Comparison of ENCODE assay signal across 16 mouse cellular contexts in the genomic region with DNA sequence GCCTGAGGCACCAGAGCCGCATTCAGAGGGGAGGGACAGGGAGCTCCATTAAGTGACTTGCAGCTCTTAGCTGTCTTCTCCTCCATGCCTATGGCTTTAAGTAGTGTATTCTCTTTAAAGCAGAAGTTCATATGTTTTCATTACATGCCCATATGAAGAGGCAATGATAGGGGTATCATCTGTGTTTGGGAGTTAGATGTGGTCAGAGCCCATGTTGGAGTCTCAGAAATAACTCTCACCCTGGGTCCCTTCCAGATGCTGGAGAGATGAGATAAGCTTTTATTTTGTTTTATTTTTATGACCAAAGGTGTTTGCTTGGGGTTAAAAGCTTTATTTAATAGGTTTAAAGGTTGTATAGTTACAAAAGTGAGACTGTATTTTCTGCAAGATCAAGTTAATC.
DNase-seq lines count a peak whose midpoint lies in the region; ATAC-seq and TF ChIP-seq lines count a peak whose summit lies in the region.
"Had no signal": no experiment of that assay in that cellular context is flagged by ENCODE, and none has a peak within 500 bp of the region (broad histone marks: within the 10 kb centered on the region; RNA-seq: fewer than 3 reads in every experiment).

No protein-coding gene starts in this region.

- no peak for TF ChIP-seq RAD21 in MEL (IDR thresholded peaks at IDR 0.05; ENCODE audit: low read depth, low read length)

- WGBS in heart, embryonic 10.5 days = 58% methylated on average over 1 of the region's 1 CpGs
- 56% methylated on average over 1 of the region's 1 CpGs for WGBS in liver, embryonic 12.5 days (ENCODE audit: insufficient replicate concordance)
- 23% methylated on average over 1 of the region's 1 CpGs for WGBS in liver, embryonic 16.5 days (ENCODE audit: insufficient replicate concordance)

- TF ChIP-seq CTCF in MEL (IDR thresholded peaks at IDR 0.05 in 2 of 3, conservative IDR thresholded peaks at IDR 0.05 in 1 of 3; ENCODE audit: control insufficient read depth in 1 of 3, insufficient read depth in 1 of 3, low read depth in 2 of 3, low read length in 3 of 3, poor library complexity in 1 of 3, severe bottlenecking in 1 of 3) = no peak

- TF ChIP-seq EP300 in MEL (IDR thresholded peaks at IDR 0.05; ENCODE audit: low read depth in 1 of 2, low read length in 2 of 2) = peak; percentile 82 to 88

- no peak overlapping the region for H3K9ac ChIP-seq in liver, embryonic 12.5 days
- H3K9ac ChIP-seq in MEL (ENCODE audit: control insufficient read depth, low read depth, low read length, poor library complexity, severe bottlenecking) = peak overlapping the region; percentile 23
- no peak overlapping the region for H3K9ac ChIP-seq in liver, embryonic 16.5 days (ENCODE audit: low read depth, low read length)
- H3K9ac ChIP-seq: hindbrain, embryonic 13.5 days; lung, embryonic 15.5 days had no signal

- no peak for TF ChIP-seq POLR2A in MEL (IDR thresholded peaks at IDR 0.05; ENCODE audit: control insufficient read depth in 1 of 2, insufficient read depth in 1 of 2, low read depth in 1 of 2, low read length in 2 of 2, poor library complexity in 1 of 2)

- H3K9me3 ChIP-seq in heart, embryonic 10.5 days = no peaks in the 10 kb centered on the region
- no peaks in the 10 kb centered on the region for H3K9me3 ChIP-seq in liver, embryonic 12.5 days (replicated peaks)
- no peaks in the 10 kb centered on the region for H3K9me3 ChIP-seq in MEL (replicated peaks; ENCODE audit: insufficient read depth, low read length)
- no peaks in the 10 kb centered on the region for H3K9me3 ChIP-seq in liver, embryonic 16.5 days (replicated peaks; ENCODE audit: control insufficient read depth, low read length)
- H3K9me3 ChIP-seq: hindbrain, embryonic 13.5 days; lung, embryonic 15.5 days had no signal

- ATAC-seq in liver, embryonic 12.5 days = no peak
- ATAC-seq in liver, embryonic 16.5 days (ENCODE audit: low read depth) = no peak

- H3K4me3 ChIP-seq in heart, embryonic 10.5 days = no peak overlapping the region
- H3K4me3 ChIP-seq in liver, embryonic 12.5 days = no peak overlapping the region
- peak overlapping the region; percentile 8 to 16; a peak in 3 of 4 replicates for H3K4me3 ChIP-seq in MEL (ENCODE audit: control insufficient read depth in 1 of 2, insufficient read depth in 1 of 2, low read depth in 2 of 2, low read length in 2 of 2)
- H3K4me3 ChIP-seq in liver, embryonic 16.5 days (ENCODE audit: low read depth, low read length) = no peak overlapping the region
- H3K4me3 ChIP-seq: hindbrain, embryonic 13.5 days; lung, embryonic 15.5 days had no signal

- no peaks in the 10 kb centered on the region for H3K27me3 ChIP-seq in heart, embryonic 10.5 days (ENCODE audit: insufficient read depth, poor library complexity, severe bottlenecking)
- no peaks in the 10 kb centered on the region for H3K27me3 ChIP-seq in liver, embryonic 12.5 days (replicated peaks)
- H3K27me3 ChIP-seq in MEL (ENCODE audit: control insufficient read depth in 1 of 2, insufficient read depth in 2 of 2, low read length in 2 of 2) = no peaks in the 10 kb centered on the region
- no peaks in the 10 kb centered on the region for H3K27me3 ChIP-seq in liver, embryonic 16.5 days (ENCODE audit: control insufficient read depth, insufficient read depth, low read depth, low read length)
- H3K27me3 ChIP-seq: hindbrain, embryonic 13.5 days; lung, embryonic 15.5 days had no signal

- no peaks in the 10 kb centered on the region for H3K36me3 ChIP-seq in heart, embryonic 10.5 days
- no peaks in the 10 kb centered on the region for H3K36me3 ChIP-seq in liver, embryonic 12.5 days
- peaks cover 0 to 25% of the 10 kb centered on the region in 2 experiments; a peak in 2 of 4 replicates for H3K36me3 ChIP-seq in MEL (ENCODE audit: control insufficient read depth in 1 of 2, insufficient read depth in 2 of 2, low read length in 2 of 2)
- H3K36me3 ChIP-seq in liver, embryonic 16.5 days (ENCODE audit: control insufficient read depth, insufficient read depth) = no peaks in the 10 kb centered on the region
- H3K36me3 ChIP-seq: hindbrain, embryonic 13.5 days; lung, embryonic 15.5 days had no signal

- no peak overlapping the region for H3K4me2 ChIP-seq in liver, embryonic 12.5 days
- no peak overlapping the region for H3K4me2 ChIP-seq in liver, embryonic 16.5 days (ENCODE audit: low read depth, low read length)
- H3K4me2 ChIP-seq: hindbrain, embryonic 13.5 days; lung, embryonic 15.5 days had no signal

- peaks cover 36% of the 10 kb centered on the region for H3K4me1 ChIP-seq in heart, embryonic 10.5 days
- H3K4me1 ChIP-seq in liver, embryonic 12.5 days = peaks cover 9% of the 10 kb centered on the region; the same call in 1 of the 2 replicates
- H3K4me1 ChIP-seq in MEL (ENCODE audit: control insufficient read depth in 1 of 2, insufficient read depth in 2 of 2, low read length in 2 of 2) = peaks cover 18 to 25% of the 10 kb centered on the region in 2 experiments
- H3K4me1 ChIP-seq in liver, embryonic 16.5 days (ENCODE audit: control insufficient read depth, low read depth, low read length) = peaks cover 8% of the 10 kb centered on the region

- peak overlapping the region; percentile 76 for H3K27ac ChIP-seq in heart, embryonic 10.5 days
- H3K27ac ChIP-seq in liver, embryonic 12.5 days = peak overlapping the region; percentile 59; the same call in 1 of the 2 replicates
- peak overlapping the region; percentile 90 for H3K27ac ChIP-seq in MEL (ENCODE audit: control insufficient read depth, low read depth, low read length)
- peak overlapping the region; percentile 63 for H3K27ac ChIP-seq in liver, embryonic 16.5 days (ENCODE audit: low read length)
- H3K27ac ChIP-seq: hindbrain, embryonic 13.5 days; lung, embryonic 15.5 days; stomach, postnatal 0 days had no signal

- no peak for DNase-seq in heart, embryonic 10.5 days (ENCODE audit: low spot score)
- no peak for DNase-seq in heart, adult 11 months
- no peak for DNase-seq in liver
- peak; percentile 75 for DNase-seq in MEL (ENCODE audit: low read depth, low spot score)
- no peak for DNase-seq in natural killer cell, adult 2 months (ENCODE audit: low spot score in 2 of 2)
- no peak for DNase-seq in right cerebral cortex, adult 18-20 months
- DNase-seq: adrenal gland, postnatal 36 days; cerebellum, postnatal 10 days; gastrocnemius, postnatal 14 days; kidney, adult 9 months; kidney, postnatal 36 days had no signal

- H3K79me2 ChIP-seq in MEL (ENCODE audit: control insufficient read depth, insufficient read depth, low read length, poor library complexity) = no peaks in the 10 kb centered on the region

TF ChIP-seq in MEL, 35 proteins besides CTCF, POLR2A, EP300 and RAD21:
- TF ChIP-seq MEF2A (IDR thresholded peaks at IDR 0.05; ENCODE audit: extremely low read depth, insufficient replicate concordance, low read depth, low read length, poor library complexity, severe bottlenecking) (peak; percentile 76; the same call in 1 of the 2 replicates), JUND (IDR thresholded peaks at IDR 0.05; ENCODE audit: low read depth, low read length) (no peak), ETS1 (IDR thresholded peaks at IDR 0.05; ENCODE audit: low read depth, low read length) (peak; percentile 92), GATA1 (IDR thresholded peaks at IDR 0.05; ENCODE audit: low read depth, low read length) (peak; percentile 81), RCOR1 (IDR thresholded peaks at IDR 0.05; ENCODE audit: low read depth, low read length) (peak; percentile 53; the same call in 1 of the 2 replicates), ELF1 (IDR thresholded peaks at IDR 0.05; ENCODE audit: low read depth, low read length) (no peak), TAL1 (IDR thresholded peaks at IDR 0.05; ENCODE audit: low read length) (peak; percentile 81), TCF12 (IDR thresholded peaks at IDR 0.05; ENCODE audit: low read depth, low read length) (peak; percentile 88), ZNF384 (IDR thresholded peaks at IDR 0.05; ENCODE audit: low read depth, low read length) (no peak)

Comparison
In these comparisons a context has a peak if more than half of its experiments do, and no peak if none do; other contexts are left out.
1. H3K4me3 ChIP-seq: peak in MEL (2 of 2); none in heart, embryonic 10.5 days (single experiment), liver, embryonic 12.5 days (single experiment) and liver, embryonic 16.5 days (single experiment).
2. Peak in every context shown above with its lines, with median percentiles within 50 percentile points of each other: H3K27ac ChIP-seq.